Mouse (Mus musculus) heart, postnatal 0 days (tissue): ENCODE measurements around the gene Rgs11.

ENCODE experiments used
- CTCF ChIP-seq: IDR thresholded peaks from 2 replicates; pipeline ENCODE4 v1.5.1; 2016; ENCODE audit warnings: antibody characterized with exemption, control low read depth, low read depth
- EP300 ChIP-seq: IDR thresholded peaks from 2 replicates; pipeline ENCODE4 v1.6.1; 2016; ENCODE audit warnings: antibody characterized with exemption, low read depth

DNA sequence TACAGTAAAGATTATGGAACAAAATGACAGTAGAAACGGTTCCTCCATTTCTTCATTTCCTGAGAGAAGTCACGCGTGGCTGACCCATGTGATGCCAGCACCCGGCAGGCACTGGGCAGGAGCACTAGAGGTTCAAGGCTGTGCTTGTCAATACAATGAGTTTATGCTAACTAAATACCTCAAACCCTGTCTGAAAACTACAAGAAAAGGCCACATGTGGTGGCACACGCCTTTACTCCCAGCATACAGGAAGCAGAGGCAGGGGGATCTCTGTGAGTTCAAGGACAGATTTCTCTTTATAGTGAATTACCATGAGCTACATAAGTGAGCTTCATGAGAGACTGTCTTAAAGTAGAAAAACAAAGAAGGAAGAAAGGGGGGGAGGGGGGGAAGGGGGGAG is 28.4 kb downstream of the Rgs11 start:
- TF ChIP-seq CTCF, result no peak
- TF ChIP-seq EP300, result no peak
